7 mouse cellular contexts compared by ENCODE assay signal in genomic region chr13:60427755-60428385, GRCm38 (mm10).
DNase-seq lines count a peak whose midpoint lies in the region; ATAC-seq lines count a peak whose summit lies in the region.

No protein-coding gene starts in this region.

- WGBS in heart, embryonic 12.5 days: 41% methylated on average over 12 of the region's 12 CpGs
- 28% methylated on average over 12 of the region's 12 CpGs for WGBS in limb, embryonic 11.5 days

- peaks cover 8% of the 10 kb centered on the region for H3K4me1 ChIP-seq in heart, embryonic 12.5 days (replicated peaks)
- H3K4me1 ChIP-seq in limb, embryonic 11.5 days (ENCODE audit: control insufficient read depth, insufficient read depth, low read length): peaks cover 13% of the 10 kb centered on the region

- no peak for ATAC-seq in heart, embryonic 12.5 days (ENCODE audit: insufficient number of reproducible peaks, low FRiP score)
- no peak for ATAC-seq in limb, embryonic 11.5 days (ENCODE audit: insufficient number of reproducible peaks, low FRiP score, low TSS enrichment, low read depth)
- ATAC-seq in erythroblast, adult 5-6 weeks (replicated peaks; ENCODE audit: low FRiP score, poor library complexity, severe bottlenecking): no peak

- DNase-seq in 3T3-L1 (ENCODE audit: low read depth, low spot score) (peak; percentile 97), adipocyte (ENCODE audit: low spot score) (peak; percentile 55)
- DNase-seq in limb, embryonic 11.5 days (ENCODE audit: low spot score): no peak
- no peak for DNase-seq in right cerebral cortex, postnatal 10 days (ENCODE audit: low spot score in 2 of 2)
- DNase-seq in cerebellum, postnatal 36 days: no peak

- H3K9me3 ChIP-seq in heart, embryonic 12.5 days (replicated peaks): no peaks in the 10 kb centered on the region; the same call in 1 of the 2 replicates
- H3K9me3 ChIP-seq in limb, embryonic 11.5 days (ENCODE audit: control insufficient read depth, low read length): no peaks in the 10 kb centered on the region

- no peak overlapping the region for H3K4me3 ChIP-seq in heart, embryonic 12.5 days
- no peak overlapping the region for H3K4me3 ChIP-seq in limb, embryonic 11.5 days (ENCODE audit: low read depth, low read length)

- peak overlapping the region; percentile 20; the same call in 1 of the 2 replicates for H3K4me2 ChIP-seq in heart, embryonic 12.5 days
- H3K4me2 ChIP-seq in limb, embryonic 11.5 days (ENCODE audit: low read depth, severe bottlenecking): peak overlapping the region; percentile 27; the same call in 1 of the 2 replicates

- no peaks in the 10 kb centered on the region for H3K27me3 ChIP-seq in heart, embryonic 12.5 days (replicated peaks)
- H3K27me3 ChIP-seq in limb, embryonic 11.5 days (ENCODE audit: control insufficient read depth, insufficient read depth, low read length): no peaks in the 10 kb centered on the region

- H3K36me3 ChIP-seq in heart, embryonic 12.5 days: no peaks in the 10 kb centered on the region
- no peaks in the 10 kb centered on the region for H3K36me3 ChIP-seq in limb, embryonic 11.5 days (ENCODE audit: control insufficient read depth, insufficient read depth, low read length)

- H3K27ac ChIP-seq in heart, embryonic 12.5 days (ENCODE audit: poor library complexity, severe bottlenecking): no peak overlapping the region
- H3K27ac ChIP-seq in limb, embryonic 11.5 days (replicated peaks; ENCODE audit: low read depth, low read length): peak overlapping the region; percentile 60

- no peak overlapping the region for H3K9ac ChIP-seq in heart, embryonic 12.5 days
- H3K9ac ChIP-seq in limb, embryonic 11.5 days (ENCODE audit: low read length): no peak overlapping the region

Comparison
In these comparisons a context has a peak if more than half of its experiments do, and no peak if none do; other contexts are left out.
1. DNase-seq: peak in 3T3-L1 (single experiment) and adipocyte (single experiment); none in limb, embryonic 11.5 days (single experiment), right cerebral cortex, postnatal 10 days (0 of 2) and cerebellum, postnatal 36 days (0 of 2).